Mouse (Mus musculus) gonadal fat pad, adult 2 months (tissue): ENCODE measurements around the gene Topbp1. TPM values are rescaled to one million over a fixed set of nuclear protein-coding genes. Genes with fewer than 3 reads are reported as not detected.
"Not testable (repeated sequence)": the region's sequence is repeated elsewhere in the genome, so short reads cannot be mapped to it uniquely, and the experiment has no call there.

Source experiments
- DNase-seq: peaks from one replicate; pipeline ENCODE4 v3.0.0-alpha.2; 2012; ENCODE audit warnings: low read depth
- polyA plus RNA-seq: library from polyadenylated mRNA; depleted of rRNA; stranded (reverse); fragments of >200 nt; gene quantifications from 2 replicates; pipeline ENCODE4 v1.2.3, GENCODE M21; 2012

Gene Topbp1
- polyA plus RNA-seq, 1 experiment = 9.8 TPM

GRCm38 (mm10) chr9:103348791-103349190, 43.8 kb downstream of the Topbp1 start:
- no peak for DNase-seq

DNA sequence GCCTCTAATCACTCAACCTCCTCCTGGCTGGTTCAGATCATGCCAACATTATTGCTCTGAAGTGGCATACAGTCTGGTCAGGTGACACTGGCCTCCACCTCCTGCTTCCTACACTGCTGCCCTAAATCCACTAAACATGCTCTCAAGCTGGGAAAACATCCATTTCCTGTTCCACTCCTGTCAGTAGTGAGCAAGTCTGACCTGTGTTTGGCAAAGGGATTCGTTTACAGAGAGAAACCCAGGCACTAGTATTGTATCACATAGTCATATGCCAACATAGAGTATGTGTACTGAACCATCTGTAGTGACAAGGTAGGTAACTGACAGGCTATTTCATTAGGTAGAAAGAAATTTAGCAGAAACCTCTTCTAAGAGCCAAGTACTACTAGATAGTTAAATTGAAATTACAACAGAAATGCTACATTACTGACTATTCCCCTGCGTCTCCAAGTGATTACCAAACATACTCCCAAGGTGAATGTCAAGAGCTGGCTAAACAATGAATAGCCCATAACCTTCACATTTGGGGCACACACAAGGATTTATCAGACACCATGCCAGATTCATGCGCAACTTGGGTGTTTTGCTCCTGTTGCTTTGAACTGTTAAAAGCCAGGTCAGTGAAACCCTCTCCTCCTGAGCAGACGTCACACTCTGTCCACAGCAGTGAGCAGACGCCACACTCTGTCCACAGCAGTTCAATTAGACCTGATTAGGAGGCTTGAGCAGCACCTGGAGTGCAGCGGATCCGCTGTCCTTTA, 48.7 kb downstream of the Topbp1 start:
- not testable (repeated sequence) for DNase-seq

- DNase-seq = no peak
These were observed 52.9 kb downstream of the Topbp1 start for GRCm38 (mm10) chr9:103357893-103358292.

DNA sequence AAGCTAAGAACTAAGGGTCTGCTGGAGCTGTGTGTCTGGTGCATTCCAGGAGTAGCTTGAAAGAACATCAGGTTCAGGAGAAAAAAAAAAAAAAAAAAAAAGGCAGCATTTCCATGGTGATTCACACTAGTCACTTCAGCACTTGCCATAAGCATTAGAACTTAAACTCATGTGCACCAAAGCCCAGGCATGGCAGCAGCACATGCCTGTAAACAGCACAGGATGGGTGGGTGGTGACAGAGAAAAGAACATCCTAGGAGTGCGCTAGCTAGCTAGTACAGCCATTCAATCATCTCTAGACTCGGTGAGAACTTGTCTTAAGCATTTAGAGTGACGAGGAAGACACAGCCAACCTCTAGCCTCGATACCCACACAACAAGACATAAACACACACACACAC, 53.5 kb downstream of the Topbp1 start:
- no peak for DNase-seq

- DNase-seq = no peak
These were observed 55.6 kb downstream of the Topbp1 start for GRCm38 (mm10) chr9:103360642-103361041.

DNA sequence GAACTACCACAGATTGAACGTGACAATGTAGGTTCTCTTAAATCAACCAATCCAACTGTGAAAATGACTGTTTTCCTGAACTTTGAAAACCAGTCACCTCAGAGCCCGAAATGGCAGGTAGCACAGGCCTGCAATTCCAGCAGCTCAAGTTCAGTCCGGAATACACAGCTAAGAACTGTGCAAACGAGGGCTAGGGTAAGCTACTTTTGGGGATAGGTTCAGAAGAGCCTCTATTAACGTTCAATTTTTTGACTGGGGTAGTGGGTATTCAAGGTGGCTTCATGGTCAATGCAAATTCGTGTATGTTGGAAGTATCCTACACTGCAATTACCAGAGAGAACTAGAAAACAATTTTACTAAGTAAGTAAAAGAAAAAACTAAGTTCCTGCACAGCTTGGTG, 58.1 kb downstream of the Topbp1 start:
- DNase-seq = no peak

DNA sequence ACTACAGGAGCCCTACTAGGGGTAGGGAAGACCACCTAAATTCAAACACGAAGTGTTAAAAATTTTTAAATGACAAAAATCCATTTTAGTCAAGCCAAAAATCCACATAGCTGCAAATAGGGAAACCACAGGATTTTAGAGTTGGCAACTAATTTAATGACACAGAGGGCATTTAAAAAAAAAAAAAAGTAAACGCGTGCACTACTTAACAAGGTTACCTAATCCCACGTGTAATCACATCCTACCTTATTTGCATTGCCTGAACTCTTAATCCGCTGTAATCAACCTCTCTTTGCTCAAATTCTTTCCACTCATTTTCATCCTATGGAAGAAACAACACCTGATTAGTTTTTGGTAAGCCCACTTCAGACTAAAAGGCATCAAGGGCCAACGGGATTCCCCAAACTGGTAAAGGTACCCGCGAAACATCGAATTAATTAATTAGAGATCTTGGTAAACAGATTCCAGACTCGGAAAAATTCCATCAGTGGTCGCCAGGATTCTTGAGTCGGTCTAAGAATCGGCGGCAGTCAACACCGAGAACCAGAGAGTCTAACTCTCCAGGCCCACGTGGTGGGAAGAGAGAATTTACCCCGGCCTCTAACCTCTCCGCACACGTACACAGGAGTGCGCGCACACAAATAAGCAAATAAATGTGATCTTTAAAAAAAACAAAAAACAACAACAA, 58.9 kb downstream of the Topbp1 start:
- DNase-seq = no peak

GRCm38 (mm10) chr9:103364601-103365289, 59.7 kb downstream of the Topbp1 start:
- DNase-seq = no peak

GRCm38 (mm10) chr9:103365290-103366247, 60.6 kb downstream of the Topbp1 start, which contains the start of gene Cdv3:
Gene Cdv3, minus strand, starts transcription at chr9:103365840.
- DNase-seq = peak; percentile 98

DNA sequence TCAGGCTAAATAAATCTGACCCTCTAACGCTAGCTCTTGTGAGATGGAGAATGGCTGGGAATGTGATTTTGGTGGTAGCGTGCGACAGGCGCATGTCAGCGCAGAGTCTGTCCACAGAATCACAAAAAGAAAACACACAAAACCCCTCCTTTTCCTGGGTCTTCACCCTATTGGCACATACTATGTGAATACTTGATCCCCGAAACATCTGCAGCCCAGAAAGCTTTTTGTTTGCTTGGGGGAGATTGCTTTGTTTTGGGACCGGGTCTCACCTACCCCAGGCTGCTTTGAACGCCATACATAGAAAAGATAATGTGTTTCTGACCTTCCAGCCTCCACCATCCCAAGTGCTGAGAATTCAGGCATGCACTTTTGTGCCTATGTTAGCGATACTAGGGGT, 61.3 kb downstream of the Topbp1 start:
- DNase-seq = no peak

GRCm38 (mm10) chr9:103369951-103370350, 64.9 kb downstream of the Topbp1 start:
- DNase-seq = no peak

DNA sequence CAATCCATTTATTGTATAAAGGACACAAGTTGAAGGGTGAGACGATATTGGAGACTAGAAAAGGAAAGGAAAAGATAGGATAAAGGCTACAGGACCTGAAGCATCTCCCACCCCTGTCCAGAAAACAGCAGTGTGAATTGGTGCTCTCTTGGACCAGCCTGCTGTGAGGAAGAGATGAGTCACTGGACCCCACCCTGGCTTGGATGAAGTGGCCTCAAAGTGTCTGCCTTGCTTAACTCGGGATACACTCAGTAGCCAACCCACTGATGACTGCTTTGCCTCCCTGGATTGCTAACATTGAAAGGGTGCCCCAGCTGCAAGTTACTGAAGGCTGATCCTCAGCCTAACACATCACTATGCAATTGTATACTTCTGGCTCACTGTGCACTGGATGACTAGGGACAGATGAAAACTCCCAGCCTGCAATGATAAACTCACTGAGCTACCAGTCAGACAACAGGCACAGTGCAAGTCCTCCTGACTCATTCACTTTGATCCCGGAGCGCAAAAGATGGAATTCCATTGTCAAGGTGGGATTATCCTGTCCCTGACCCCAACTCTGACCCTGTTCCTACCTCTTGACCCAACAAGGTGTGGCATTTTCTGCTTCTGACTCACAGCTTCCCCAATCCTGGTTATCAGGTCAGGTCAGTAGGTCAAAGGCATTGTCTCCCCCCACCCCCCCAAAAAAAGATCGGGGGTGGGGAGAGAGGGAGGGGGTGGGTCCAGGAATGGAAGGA, 67.4 kb downstream of the Topbp1 start:
- DNase-seq = no peak

DNA sequence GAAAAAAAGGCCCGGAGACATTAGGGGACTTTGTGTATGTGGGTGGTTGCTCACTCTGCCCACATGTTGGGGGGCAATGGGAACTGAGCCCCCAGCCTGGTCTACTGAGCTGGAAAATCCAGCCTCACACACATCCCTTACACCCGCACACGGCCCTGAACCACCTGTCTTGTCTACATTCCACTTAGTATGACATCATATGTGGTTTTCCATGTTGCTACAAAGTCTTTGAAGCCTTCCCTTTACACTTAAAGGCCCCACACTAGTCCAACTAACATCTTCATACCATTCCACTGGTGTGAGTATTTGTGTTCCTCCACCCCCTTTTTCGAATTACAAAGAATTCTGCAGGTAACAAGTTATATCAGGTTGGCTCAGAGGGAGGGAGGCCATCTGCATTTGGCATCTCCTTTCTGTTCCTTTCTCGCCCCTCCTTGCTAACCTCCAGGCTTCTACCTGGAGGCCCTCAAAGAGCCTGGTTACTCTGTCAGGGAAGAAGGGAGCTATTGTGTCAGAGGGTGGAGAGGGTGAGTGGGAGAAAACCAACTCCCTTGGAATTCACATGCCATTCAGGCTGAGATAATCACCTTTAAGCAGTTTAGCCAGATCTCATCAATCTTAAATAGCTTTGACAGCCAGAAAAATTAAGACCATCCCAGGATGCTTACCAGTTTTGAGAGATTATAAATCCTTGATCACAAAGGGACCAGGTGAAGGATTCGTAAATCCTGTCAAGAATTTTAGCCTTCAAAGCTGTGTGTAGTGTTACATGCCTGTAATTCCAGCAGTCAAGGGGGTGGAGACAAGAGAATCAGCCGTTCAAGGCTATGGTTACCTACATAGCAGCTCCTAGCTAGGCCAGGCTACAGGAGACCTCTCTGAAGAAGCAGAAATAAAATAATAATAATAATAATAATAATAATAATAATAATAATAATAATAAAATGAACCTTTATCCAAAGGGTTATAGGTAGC, 71.6 kb downstream of the Topbp1 start:
- no peak for DNase-seq

- no peak for DNase-seq
These were observed 73.7 kb downstream of the Topbp1 start for GRCm38 (mm10) chr9:103378686-103379085.

DNA sequence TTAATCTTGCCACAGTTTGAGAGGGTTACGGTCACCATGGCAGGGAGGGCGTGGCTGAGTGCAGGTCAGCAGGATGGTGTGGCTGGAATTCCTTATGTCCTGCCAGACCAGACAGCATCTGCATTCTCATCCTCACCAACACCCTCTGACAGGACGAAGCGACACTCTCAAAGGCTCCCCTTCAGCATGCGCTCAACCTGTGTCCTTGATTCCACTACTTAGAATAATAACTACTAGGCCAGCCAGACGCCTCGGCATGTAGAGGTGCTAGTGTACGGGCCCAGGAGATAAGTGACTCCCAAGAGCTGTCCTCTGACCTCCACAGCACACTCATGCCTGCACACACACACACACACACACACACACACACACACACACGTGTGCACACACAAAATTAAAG, 74.2 kb downstream of the Topbp1 start:
- no peak for DNase-seq

DNA sequence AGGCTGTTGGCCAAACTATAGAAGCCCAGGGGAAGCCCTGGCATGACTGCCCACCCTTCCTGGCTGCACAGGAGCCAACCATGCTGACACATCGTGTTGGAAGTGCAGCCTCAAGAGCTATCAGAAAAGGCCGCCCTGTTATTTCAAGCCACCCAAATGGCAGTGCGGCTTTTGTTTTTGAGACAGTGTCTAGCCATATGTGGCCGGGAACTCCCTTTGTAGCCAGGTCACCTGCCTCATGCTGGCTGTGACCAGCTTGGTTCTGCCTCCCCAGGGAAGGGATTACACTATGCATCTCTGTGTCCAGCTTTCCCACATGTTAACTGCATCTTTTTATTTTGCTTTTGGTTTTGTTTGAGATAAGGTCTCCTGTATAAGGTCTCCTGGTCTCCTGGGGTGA, 75.6 kb downstream of the Topbp1 start:
- DNase-seq = no peak

DNA sequence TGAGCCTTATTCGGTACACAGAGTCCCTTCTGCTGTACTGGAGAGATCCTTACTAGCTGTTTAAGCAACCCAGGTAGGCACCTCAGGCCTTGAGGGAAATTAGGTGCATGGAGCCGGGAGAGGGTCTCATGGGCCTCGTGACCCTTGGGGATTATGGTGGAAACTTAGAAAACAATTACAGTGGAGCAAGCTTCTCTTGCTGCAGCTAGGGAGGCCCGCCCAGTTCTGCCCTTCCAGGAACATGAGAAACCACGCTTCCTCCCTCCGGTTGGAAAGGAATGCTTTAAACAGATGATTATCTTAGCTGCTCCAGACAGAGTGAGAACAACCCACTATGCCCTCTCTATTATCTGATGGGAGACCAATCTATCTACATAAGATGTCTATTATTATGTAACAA, 78.0 kb downstream of the Topbp1 start:
- no peak for DNase-seq

GRCm38 (mm10) chr9:103383576-103383975, 78.6 kb downstream of the Topbp1 start:
- no peak for DNase-seq

- DNase-seq = no peak
These were observed 79.3 kb downstream of the Topbp1 start for GRCm38 (mm10) chr9:103384141-103384796.
